Mouse (Mus musculus) adrenal gland, postnatal 10 days (tissue): ENCODE data around the gene Zfp335. TPM values are rescaled to one million over a fixed set of nuclear protein-coding genes. Genes with fewer than 3 reads are reported as not detected.
A peak's percentile ranks its signal among the peaks of the same experiment; 100 is the strongest.
"Not testable (repeated sequence)": the region's sequence is repeated elsewhere in the genome, so short reads cannot be mapped to it uniquely, and the experiment has no call there.

Experiments
- DNase-seq: peaks from one replicate; pipeline ENCODE4 v3.0.0; 2021; ENCODE audit warnings: mixed read lengths
- total RNA-seq, 2 experiments: library from RNA; stranded (reverse); gene quantifications; 2 replicates each; pipeline ENCODE4 v1.2.3; 2021

The Zfp335 gene
- total RNA-seq, 2 experiments from 2014 or later = 13.4 to 16.2 TPM

DNA sequence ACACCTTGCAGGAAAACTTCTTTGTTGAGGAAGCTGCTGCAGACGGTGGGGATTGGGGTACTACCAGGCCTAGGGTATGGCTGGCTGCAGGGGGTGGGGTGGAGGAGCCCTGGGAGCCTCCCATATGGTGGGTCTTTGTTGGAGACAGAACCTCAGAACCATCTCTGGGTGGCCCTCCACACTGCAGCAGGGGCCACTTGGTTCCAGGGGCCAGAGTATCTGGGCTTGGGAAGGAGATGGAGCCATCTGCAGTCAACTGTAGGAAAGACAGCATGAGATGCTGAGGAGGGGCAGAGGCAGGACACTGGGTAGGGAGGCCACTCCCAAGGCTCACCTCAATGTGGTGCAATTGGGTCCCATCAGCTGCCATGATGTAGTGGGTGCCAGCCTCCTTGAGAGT lies 16.9 kb downstream of the Zfp335 start:
- no peak for DNase-seq

DNA sequence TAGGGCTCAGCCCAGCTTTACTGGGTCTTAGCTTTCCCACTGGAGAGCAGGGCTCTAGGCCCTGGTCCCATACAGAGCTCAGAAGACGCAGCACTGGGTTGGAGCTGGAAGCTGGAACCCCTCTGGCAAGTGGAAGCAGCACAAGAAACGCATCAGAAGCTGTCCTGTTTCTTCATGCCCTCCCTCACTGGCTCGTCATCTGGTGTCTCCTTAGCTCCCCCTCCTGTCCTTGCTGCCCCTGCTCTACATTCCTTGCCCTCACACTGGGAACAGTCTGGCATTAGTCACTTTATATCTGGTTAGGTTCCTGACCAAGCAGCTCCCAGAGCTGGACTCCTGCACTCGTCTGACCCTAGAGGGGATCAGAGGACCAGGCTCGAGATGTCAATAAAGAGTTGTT lies 17.5 kb downstream of the Zfp335 start:
- peak; percentile 40 for DNase-seq

DNA sequence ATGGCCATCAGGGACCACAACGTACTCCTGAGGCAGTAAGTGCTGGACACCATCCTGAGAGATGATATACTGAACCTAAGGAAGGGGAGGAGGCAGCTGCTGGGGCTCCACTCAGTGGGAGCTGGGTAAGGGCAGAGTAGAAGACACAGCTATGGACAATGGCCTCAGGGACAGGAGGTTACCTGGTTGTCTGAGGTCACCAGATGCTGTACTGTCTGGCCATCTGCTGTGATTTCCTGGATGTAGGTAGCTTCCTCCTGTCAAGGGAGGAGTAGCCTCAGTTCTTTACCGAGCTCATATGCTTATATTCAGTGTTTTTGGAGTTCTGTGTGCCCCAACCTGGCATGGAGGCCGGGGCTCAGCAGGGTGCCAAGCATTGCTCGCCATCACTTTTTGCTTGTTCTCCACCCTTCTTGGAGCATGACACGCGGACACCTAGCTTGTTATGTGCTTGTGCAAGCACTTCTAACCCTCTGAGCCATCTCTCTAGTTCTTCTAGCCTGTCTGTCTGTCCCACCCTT lies 18.8 kb downstream of the Zfp335 start:
- no peak for DNase-seq

DNA sequence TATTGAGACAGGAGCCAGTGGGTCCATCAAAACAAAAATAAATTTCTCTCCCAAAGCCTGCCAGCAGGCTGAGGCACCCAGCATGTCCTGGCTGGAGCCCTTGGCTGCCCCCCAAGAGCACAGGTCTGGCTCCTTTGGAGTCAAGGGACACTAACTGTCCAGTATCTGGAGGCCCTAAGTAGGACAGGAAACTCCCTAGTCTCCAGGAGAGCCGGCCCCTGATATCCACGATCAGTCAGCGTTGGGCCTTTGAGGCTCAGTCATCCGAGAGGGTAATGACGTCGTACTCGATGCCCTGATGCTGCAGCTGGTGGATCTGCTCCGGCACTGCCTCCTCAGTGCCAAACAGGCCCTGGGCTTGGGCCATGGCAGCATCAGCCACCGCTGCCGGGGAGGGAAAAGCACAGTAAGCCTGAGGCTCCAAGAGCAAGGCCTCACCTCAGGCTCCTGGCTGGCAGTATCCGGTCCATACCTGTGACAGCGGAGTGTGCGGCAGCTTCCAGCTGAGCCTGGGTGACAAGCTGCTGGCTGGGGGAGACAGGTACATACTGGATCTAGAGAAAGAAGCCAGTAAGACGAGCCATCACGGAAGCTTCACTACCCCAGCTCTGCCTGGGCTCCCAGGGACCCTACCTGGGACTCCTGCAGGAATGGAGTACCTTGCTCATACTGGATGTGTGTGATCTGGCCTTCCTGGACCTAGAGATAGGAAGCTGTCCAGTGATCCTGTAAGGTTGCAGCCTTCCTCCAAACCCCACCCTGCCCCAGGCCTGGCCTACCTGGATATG lies 19.5 kb downstream of the Zfp335 start:
- DNase-seq = no peak

DNA sequence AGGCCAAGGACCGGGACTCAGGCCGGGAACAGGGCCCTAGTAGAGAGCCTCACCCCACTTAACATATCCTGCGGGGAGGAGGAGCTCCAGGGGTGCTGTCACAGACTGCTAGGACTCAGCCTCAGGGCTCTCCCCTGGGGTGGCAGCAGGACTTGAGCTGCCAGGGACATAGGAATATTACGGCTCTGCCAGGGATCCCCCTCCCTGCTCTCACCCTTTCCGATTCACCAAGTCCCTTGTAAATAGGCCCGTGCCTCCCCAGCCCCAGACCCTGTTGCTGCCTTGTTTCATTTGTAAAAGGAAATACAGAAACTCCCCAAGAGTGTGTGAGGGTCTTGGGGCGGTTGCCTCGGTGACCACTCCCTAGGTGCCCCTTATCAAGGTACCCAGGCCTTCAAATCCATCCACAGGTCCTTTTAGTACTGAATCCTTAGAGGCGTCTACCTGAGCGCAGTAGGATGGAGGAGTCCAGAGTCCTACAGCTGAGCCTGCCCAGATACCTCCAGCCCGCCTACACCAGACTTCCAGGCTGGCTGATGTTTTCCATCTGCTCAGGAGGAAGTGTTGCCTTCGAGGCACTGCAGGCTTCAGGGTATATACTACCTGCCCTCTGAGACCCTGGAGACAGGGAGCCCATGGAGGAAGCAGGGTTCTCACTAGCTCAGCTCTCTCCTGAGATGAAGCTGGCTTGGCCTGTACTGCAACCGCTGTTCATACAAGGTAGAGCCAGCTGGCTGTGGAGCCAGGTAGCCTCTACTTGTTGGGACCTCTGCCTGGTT lies 20.3 kb downstream of the Zfp335 start:
- no peak for DNase-seq

DNA sequence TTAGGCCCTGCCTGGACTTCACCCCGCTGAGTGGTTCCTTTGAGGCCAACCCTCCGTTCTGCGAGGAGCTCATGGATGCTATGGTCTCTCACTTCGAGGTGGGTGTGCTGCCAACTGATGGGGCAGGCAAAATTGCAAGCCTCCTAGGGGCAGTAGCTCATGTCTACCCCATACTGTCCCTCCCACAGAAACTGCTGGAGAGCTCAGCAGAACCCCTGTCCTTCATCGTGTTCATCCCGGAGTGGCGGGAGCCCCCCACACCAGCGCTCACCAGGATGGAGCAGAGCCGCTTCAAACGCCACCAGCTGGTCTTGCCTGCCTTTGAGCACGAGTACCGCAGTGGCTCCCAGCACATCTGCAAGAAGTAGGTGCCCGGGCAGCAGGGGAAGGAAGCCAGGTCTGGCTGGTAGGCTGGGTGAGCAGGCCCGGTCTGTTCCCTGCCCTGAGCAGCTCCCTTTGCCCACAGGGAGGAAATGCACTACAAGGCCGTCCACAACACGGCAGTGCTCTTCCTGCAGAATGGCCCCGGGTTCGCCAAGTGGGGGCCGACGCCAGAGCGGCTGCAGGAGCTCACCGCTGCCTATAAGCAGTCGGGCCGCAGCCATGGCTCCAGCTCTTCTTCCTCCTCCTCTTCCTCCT lies 21.0 kb downstream of the Zfp335 start:
- DNase-seq = no peak

DNA sequence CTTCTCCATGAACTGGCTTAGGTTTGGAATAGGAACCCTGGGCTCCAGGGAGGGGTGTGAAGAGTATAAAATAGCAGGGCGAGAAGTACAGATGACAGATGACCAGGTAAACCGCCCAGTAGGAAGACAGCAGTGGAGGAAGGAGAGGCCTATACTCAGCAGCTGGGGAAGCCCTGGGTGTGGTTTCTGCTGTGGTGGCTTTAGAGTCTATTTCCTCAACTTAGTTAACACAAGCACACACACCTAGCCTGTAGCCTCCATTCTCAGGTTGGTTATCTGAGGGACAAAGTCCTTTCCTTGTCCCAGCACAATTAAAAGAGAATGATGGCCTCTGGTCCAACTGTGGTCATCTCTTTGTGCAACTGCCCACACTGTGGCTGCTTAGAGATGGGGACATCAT lies 21.6 kb downstream of the Zfp335 start:
- DNase-seq = no peak

DNA sequence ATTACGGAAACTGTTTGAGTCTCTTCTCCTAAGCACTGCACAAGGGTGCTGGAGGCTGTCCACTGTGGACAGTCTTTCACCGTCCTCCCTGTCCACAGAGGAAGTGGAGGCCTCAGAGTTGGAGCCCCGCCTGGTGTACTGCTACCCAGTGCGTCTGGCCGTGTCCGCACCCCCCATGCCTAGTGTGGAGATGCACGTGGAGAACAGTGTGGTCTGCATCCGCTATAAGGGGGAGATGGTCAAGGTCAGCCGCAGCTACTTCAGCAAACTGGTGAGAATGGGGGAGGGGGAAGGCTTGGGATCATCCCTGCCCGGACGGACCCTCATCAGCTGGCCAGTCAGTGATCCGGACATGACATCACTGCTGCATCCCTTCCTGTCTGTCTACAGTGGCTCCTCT lies 22.6 kb downstream of the Zfp335 start:
- no peak for DNase-seq

DNA sequence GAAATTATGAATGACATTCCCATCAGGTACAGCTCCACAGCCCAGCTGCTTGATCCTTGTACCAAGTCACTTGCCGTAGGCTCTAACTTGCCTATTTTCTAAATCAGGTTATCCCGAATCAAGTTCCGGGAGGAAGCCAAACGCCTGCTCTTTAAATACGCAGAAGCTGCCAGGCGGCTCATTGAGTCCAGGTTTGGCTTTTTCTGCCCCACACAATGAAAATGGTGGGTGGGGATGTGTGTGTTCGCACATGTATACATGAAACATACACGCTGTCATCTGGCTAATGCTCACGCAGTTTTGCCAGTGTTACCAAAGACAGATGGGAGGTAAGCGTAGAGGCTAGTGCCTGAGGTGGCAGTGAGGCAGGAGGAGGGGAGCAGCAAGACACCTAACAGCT lies 24.9 kb downstream of the Zfp335 start:
- DNase-seq = no peak

DNA sequence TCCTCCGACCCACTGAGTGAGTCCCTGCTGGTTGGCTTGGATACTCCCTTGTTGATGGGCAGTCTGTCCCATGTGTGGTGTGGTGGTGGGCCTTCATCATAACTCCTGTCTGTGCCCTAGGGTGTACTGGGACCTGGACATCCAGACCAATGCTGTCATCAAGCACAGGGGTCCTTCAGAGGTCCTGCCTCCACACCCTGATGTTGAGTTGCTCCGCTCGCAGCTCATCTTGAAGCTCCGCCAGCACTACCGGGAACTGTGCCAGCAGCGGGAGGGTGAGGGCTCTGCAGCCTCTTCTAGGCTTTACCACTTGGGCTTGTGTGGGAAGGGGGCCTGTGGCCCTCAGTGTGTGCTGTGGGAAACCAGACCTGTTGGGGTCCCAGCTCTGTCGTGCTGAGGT lies 25.8 kb downstream of the Zfp335 start:
- DNase-seq = peak; percentile 90

DNA sequence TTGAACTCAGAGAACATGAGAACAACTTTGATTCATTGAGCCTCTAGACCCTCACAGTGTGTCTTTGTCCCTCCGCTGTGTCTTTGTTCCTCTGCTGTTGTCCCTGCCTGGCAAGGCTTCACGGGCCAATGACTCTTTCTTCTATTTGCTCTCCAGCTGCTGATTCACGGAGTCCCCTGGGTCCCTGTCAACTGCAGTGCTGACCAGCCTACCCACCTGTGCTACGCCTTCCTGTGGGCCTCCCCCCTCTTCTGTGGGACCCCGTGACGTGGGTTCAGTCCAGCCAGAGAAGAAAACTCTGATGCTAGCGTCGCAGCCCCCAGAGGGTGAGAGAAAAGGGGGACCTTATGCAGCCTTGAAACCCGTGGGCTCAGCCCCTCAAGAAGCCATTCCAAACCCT lies 28.9 kb downstream of the Zfp335 start:
- no peak for DNase-seq

DNA sequence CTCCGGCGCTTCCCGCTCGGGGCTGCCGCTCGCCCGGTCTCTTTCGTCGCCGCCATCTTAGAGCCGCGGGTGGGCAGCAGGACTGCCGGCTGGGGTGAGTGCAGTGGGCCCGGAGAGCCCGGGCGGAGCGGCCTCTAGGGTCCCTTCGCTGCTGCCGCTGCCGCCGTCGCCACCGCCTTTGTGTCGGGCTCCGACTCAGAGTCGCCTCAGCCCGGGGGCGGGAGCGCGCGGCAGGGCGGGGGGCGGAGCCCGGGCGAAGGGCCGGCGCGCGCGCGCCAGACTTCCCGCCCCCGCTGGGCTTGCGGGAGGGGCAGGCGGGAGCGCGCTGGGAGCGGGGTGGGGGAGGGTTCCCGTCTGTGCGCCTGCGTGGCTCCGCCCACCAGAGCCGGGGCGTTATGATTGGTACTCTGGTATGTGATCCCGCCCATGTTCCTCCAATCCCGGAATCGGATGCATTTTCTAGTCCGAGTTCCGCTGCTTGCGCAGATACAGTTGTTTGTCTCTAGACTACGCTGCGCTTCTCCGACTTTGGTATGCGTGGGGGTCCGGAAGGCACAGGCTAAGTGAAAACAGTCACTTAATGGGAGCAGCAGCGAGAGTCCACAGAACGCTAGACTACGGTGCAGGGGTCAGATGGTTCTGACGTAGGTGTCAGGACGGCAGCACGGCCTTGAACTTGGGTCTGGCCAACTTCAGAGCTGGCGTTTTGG lies 31.8 kb downstream of the Zfp335 start:
- DNase-seq = peak; percentile 97

DNA sequence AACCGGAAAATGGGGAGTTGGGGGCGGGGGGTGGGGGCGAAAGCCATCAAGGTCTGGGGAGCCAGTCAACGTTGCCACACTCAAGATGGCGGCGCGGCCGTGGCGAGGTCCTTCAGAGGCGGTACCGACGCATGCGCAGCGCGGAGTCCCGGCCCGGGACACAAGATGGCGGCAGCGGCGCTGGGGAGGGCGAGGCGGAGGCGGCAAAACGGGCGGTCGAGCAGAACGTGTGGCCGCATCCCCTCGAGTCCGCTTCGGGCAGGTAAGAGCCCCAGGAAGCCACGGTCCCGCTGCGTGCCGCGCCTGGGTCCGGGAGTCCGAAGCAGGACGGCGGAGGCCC lies 32.4 kb downstream of the Zfp335 start, which contains the start of gene Pcif1:
Gene Pcif1 (plus strand): TSS at position 77 of the 340 bp plus-strand sequence.
- DNase-seq = peak; percentile 96

DNA sequence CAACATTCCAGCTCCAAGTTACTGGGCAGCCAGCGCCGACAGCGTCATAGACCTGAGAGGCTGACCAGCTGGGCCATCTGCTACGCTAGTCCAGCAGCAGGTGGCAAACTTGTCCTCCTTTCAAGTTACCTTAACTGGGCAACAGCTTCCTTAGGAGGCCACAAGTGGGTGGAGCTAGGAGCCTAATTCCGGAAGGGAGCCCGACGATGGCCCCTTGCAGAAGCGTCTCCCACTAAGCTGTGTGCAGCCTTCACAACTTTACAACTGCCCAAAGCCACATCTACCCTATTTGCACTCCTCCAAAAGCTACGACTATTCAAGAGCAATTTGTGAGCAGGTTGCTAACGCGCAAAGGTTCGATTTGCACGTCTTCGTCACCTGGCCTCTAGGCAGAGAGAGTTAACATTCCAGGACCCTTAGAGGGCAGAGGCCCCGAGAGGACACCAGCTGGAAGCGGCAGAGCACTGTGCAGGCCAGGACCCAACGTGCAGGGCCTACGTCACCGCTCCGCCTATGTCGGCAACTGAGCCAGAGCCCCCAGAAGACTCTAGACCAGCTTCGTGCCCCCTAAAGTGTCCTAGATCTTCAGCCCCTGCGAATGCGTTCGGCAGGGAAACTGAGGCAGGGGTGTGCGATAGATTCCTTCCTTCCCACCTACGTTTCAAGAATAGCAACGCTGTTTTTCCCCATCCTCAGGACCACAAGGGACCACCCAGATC lies 32.9 kb downstream of the Zfp335 start:
- peak; percentile 74 for DNase-seq

DNA sequence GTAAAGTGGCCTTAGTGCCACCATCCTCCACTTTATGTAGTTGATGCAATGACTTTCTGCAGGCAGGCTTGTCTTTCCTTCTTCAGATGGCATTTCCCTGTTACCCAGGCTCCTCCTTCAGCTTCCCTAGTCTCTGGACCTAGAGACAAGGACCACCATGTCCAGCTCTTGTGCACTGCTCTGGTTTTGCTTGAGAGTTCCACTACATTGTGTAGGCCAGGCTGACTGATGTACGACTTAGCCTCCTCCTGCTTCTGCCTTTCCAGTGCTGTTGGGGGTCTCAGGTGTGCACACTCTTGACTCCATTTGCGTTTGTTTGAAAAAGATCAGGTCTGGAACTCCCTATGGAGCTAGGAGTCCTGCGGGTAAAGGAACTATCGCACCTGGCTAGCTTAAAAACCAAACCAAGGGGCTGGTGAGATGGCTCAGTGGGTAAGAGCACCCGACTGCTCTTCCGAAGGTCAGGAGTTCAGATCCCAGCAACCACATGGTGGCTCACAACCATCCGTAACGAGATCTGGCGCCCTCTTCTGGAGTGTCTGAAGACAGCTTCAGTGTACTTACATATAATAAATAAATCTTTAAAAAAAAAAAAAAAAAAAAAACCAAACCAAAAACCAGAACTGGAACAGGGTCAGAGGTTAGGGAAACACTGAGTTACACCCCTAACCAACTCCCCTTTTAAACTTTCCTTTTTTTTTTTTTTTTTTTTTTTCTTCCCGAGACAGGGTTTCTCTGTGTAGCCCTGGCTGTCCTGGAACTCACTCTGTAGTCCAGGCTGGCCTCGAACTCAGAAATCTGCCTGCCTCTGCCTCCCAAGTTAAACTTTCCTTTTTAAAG lies 34.0 kb downstream of the Zfp335 start:
- not testable (repeated sequence) for DNase-seq

DNA sequence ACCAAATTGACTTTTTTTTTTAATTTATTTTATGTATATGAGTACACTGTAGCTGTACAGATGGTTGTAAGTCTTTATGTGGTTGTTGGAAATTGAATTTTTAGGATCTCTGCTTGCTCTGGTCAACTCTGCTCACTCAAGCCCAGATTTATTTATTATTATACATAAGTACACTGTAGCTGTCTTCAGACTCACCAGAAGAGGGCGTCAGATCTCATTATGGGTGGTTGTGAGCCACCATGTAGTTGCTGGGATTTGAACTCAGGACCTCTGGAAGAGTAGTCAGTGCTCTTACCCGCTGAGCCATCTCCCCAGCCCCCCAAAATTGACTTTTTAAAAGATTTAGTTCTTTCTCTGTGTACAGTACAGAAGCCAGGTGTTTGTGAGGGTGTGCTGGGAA lies 35.9 kb downstream of the Zfp335 start:
- not testable (repeated sequence) for DNase-seq

DNA sequence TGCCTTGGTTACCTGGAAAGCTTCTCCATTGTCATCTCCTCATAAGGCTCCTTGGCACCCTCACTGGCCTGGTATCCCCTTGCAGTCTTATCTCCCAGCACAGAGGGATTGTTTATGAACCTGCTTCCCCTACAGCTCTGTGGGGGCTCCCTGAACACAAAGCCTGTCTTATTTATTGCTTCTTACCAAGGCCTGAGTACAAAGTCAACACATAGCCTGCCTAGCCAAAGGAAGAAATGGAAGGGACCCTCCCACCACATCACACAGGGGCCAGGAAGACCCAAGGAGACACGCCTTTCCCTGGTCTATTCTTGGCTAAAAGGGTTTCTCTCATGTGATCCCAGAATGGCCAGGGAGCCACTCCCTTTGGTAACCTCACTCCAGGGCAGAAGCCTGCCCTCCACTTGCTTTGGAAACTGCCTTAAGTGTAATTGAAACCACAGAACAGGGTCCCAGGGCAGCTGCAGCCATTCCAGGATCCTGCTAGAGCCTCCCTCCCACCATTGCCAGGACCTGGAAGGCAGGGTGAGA lies 37.3 kb downstream of the Zfp335 start:
- DNase-seq = no peak

DNA sequence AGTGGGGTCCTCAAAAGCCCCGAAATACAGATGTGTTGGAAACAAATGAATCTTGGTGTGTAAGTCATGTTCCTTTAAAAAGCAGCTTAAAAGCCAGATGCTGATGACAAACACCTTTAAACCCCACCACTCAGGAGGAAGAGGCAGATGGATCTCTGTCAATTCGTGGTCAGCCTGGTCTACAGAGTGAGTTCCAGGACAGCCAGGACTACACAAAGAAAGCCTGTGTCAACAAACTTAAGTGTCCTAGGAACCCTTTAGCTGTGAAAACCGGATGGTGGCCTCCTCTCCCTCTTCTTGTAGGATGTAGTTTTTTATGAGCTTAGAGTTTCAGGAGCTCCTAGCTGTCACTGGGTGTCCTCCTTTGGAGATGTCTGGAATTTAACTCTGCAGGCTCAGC lies 37.9 kb downstream of the Zfp335 start:
- no peak for DNase-seq

DNA sequence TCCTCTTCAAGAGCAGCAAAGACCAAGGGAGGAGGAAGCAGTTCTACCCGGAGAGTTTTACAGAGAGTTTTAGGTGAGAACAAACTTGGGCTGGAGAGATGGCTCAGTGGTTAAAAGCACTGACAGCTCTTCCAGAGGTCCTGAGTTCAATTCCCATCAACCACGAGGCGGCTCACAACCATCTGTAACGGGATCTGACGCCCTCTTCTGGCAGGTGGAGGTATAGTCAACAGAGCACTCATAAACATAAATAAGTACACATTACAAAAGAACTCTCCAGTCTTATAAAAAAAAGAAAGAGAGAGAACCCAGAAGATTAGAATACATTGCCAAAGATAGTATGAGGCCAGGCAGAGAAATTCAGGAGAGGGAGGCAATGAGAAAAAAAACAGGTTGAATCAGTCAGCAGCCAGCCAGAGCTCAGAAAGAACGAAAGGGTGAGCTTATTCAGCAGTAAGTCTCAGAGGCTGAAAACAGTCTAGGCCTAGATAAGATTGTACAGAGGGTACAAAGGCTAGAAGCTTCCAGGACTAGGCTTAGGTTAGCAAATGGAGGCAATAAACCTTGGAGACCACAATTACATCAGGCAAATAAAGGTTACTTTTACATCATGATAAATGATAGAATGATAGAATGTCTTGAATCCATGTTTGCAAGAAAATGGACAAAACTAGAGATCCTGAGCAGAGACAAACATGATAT lies 39.8 kb downstream of the Zfp335 start:
- DNase-seq = no peak

DNA sequence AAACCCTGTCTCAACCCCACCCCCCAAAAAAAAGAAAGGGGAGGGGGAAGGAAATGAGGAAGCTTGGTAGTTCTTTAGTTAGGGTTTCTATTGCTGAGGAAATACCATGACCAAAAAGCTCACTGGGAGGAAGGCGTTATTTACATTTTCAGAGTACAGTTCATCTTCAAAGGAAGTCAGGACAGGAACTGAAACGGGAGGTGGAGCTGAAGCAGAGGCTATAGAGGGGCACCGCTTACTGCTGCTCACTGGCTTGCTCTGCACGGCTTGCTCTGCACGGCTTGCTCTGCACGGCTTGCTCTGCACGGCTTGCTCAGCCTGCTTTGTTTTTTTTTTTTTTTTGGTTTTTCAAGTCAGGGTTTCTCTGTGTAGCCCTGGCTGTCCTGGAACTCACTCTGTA lies 43.1 kb downstream of the Zfp335 start:
- DNase-seq = no peak
